Comparison of ENCODE assay signal across 22 mouse cellular contexts in genomic region chr10:43591477-43591876, GRCm38 (mm10). TPM values are rescaled to one million over a fixed set of nuclear protein-coding genes. Genes with fewer than 3 reads are reported as not detected.
A peak's percentile ranks its signal among the peaks of the same experiment; 100 is the strongest.
DNase-seq lines count a peak whose midpoint lies in the region; ATAC-seq and TF ChIP-seq lines count a peak whose summit lies in the region.
"Had no signal": no experiment of that assay in that cellular context is flagged by ENCODE, and none has a peak within 500 bp of the region (broad histone marks: within the 10 kb centered on the region; RNA-seq: fewer than 3 reads in every experiment).

No protein-coding gene starts in this region.

- TF ChIP-seq CTCF in lung, adult 2 months (IDR thresholded peaks at IDR 0.05; ENCODE audit: insufficient read depth, low read length) = no peak

- H3K9me3 ChIP-seq in liver, embryonic 16.5 days (replicated peaks; ENCODE audit: control insufficient read depth, low read length) = no peaks in the 10 kb centered on the region
- no peaks in the 10 kb centered on the region for H3K9me3 ChIP-seq in hindbrain, embryonic 16.5 days (ENCODE audit: control insufficient read depth, low read length)
- H3K9me3 ChIP-seq: heart, embryonic 10.5 days; hindbrain, embryonic 13.5 days had no signal

- 0 out of 2 replicates have a peak overlapping the region, but pooled peaks have one; percentile 10 for H3K4me2 ChIP-seq in liver, embryonic 16.5 days (ENCODE audit: low read depth, low read length)
- no peak overlapping the region for H3K4me2 ChIP-seq in hindbrain, embryonic 16.5 days (ENCODE audit: low read length)
- H3K4me2 ChIP-seq: embryonic facial prominence, embryonic 13.5 days; hindbrain, embryonic 13.5 days had no signal

- H3K27ac ChIP-seq in liver, embryonic 16.5 days (ENCODE audit: low read length) = peak overlapping the region; percentile 58
- no peak overlapping the region for H3K27ac ChIP-seq in hindbrain, embryonic 16.5 days (ENCODE audit: low read depth, low read length)
- H3K27ac ChIP-seq: embryonic facial prominence, embryonic 13.5 days; heart, embryonic 10.5 days; hindbrain, embryonic 13.5 days had no signal

- WGBS in lung, adult 2 months = 43% methylated on average over 10 of the region's 10 CpGs
- 37% methylated on average over 10 of the region's 10 CpGs for WGBS in liver, embryonic 16.5 days (ENCODE audit: insufficient replicate concordance)
- WGBS in hindbrain, embryonic 16.5 days = 95% methylated on average over 10 of the region's 10 CpGs

- H3K9ac ChIP-seq in liver, embryonic 16.5 days (ENCODE audit: low read depth, low read length) = no peak overlapping the region
- H3K9ac ChIP-seq in hindbrain, embryonic 16.5 days (ENCODE audit: low read depth, low read length) = no peak overlapping the region
- H3K9ac ChIP-seq: embryonic facial prominence, embryonic 13.5 days; hindbrain, embryonic 13.5 days had no signal

- no peaks in the 10 kb centered on the region for H3K4me1 ChIP-seq in lung, adult 2 months (ENCODE audit: control insufficient read depth, insufficient read depth, low read length)
- H3K4me1 ChIP-seq in liver, embryonic 16.5 days (ENCODE audit: control insufficient read depth, low read depth, low read length) = peaks cover 62% of the 10 kb centered on the region
- H3K4me1 ChIP-seq in hindbrain, embryonic 16.5 days (ENCODE audit: control insufficient read depth, insufficient read depth, low read depth, low read length) = no peaks in the 10 kb centered on the region

- no peaks in the 10 kb centered on the region for H3K27me3 ChIP-seq in liver, embryonic 16.5 days (ENCODE audit: control insufficient read depth, insufficient read depth, low read depth, low read length)
- no peaks in the 10 kb centered on the region for H3K27me3 ChIP-seq in hindbrain, embryonic 16.5 days (replicated peaks; ENCODE audit: control insufficient read depth, insufficient read depth, low read length)
- H3K27me3 ChIP-seq: CH12.LX; embryonic facial prominence, embryonic 13.5 days; hindbrain, embryonic 13.5 days; Patski had no signal

- ATAC-seq in granulocyte monocyte progenitor cell, adult 5-6 weeks (replicated peaks; ENCODE audit: poor library complexity, severe bottlenecking) = peak; percentile 73
- no peak for ATAC-seq in liver, embryonic 16.5 days (ENCODE audit: low read depth)
- ATAC-seq in monocyte, adult 5-6 weeks (replicated peaks; ENCODE audit: insufficient number of reproducible peaks, low FRiP score, low TSS enrichment, poor library complexity, severe bottlenecking) = 0 out of 2 replicates have a peak, but pooled peaks have one; percentile 19
- no peak for ATAC-seq in hindbrain, embryonic 16.5 days
- ATAC-seq: activated CD4-positive, CD25-positive, alpha-beta regulatory T cell, adult 4 months; forebrain, embryonic 14.5 days; Patski had no signal

- peak; percentile 6 for DNase-seq in lung, postnatal 14 days
- DNase-seq in lung, adult 2 months = no peak
- DNase-seq in thymus, postnatal 4 days = no peak
- DNase-seq in frontal cortex, adult 2 months (ENCODE audit: extremely low spot score in 1 of 2, low spot score in 1 of 2) = no peak
- DNase-seq: adrenal gland, postnatal 14 days; cerebellum, adult 2 months; cerebellum, postnatal 14 days; gastrocnemius, postnatal 36 days; heart, adult 18-20 months; heart, postnatal 10 days; heart, postnatal 4 days had no signal

- no peak overlapping the region for H3K4me3 ChIP-seq in lung, adult 2 months (replicated peaks; ENCODE audit: extremely low read depth, low read depth, low read length)
- H3K4me3 ChIP-seq in liver, embryonic 16.5 days (ENCODE audit: low read depth, low read length) = no peak overlapping the region
- H3K4me3 ChIP-seq in hindbrain, embryonic 16.5 days (ENCODE audit: low read length) = no peak overlapping the region
- H3K4me3 ChIP-seq: embryonic facial prominence, embryonic 13.5 days; heart, embryonic 10.5 days; hindbrain, embryonic 13.5 days had no signal

- no peaks in the 10 kb centered on the region for H3K36me3 ChIP-seq in liver, embryonic 16.5 days (ENCODE audit: control insufficient read depth, insufficient read depth)
- no peaks in the 10 kb centered on the region for H3K36me3 ChIP-seq in hindbrain, embryonic 16.5 days (ENCODE audit: control insufficient read depth, insufficient read depth, low read length)
- H3K36me3 ChIP-seq: embryonic facial prominence, embryonic 13.5 days; heart, embryonic 10.5 days had no signal

- no peak for TF ChIP-seq POLR2A in lung, adult 2 months (IDR thresholded peaks at IDR 0.05; ENCODE audit: borderline replicate concordance, extremely low read depth, low read depth, low read length)

RNA-seq across cellular contexts. Expression of gene Cd24a, which starts 13.4 kb away (rescaled TPM):
- polyA plus RNA-seq in lung, adult 2 months (2012; rRNA removed) = 212 and 239 TPM in 2 replicates
- total RNA-seq in granulocyte monocyte progenitor cell, adult 5-6 weeks (2014; fragmentation: Nextera tagmentation) = 279 and 288 TPM in 2 replicates
- total RNA-seq in granulocyte monocyte progenitor cell, adult 5-6 weeks (2017) = 385 and 423 TPM in 2 replicates
- polyA plus RNA-seq in liver, embryonic 16.5 days (2015; fragmentation: Nextera tagmentation; extraction: Ambion mirVana) = 927 and 938 TPM in 2 replicates
- 46.3 to 319 TPM (median 299 TPM) in 3 replicates for total RNA-seq in monocyte, adult 5-6 weeks (2017)
- 42.8 and 43.2 TPM in 2 replicates for polyA plus RNA-seq in frontal cortex, adult 2 months (2012; rRNA removed)
- polyA plus RNA-seq in hindbrain, embryonic 16.5 days (2015; fragmentation: Nextera tagmentation; extraction: Ambion mirVana) = 546 and 598 TPM in 2 replicates

RNA-seq across cellular contexts. Expression of gene 1700021F05Rik, which starts 50.7 kb away (rescaled TPM):
- polyA plus RNA-seq in lung, adult 2 months (2012; rRNA removed) = 3.1 and 7.1 TPM in 2 replicates
- total RNA-seq in granulocyte monocyte progenitor cell, adult 5-6 weeks (2014; fragmentation: Nextera tagmentation) = 25.9 and 52.7 TPM in 2 replicates
- total RNA-seq in granulocyte monocyte progenitor cell, adult 5-6 weeks (2017) = 52.1 and 76.1 TPM in 2 replicates
- 21.6 and 26.4 TPM in 2 replicates for polyA plus RNA-seq in liver, embryonic 16.5 days (2015; fragmentation: Nextera tagmentation; extraction: Ambion mirVana)
- total RNA-seq in monocyte, adult 5-6 weeks (2017) = 40.7 to 52.8 TPM (median 51.9 TPM) in 3 replicates
- 40.7 and 46.0 TPM in 2 replicates for polyA plus RNA-seq in frontal cortex, adult 2 months (2012; rRNA removed)
- polyA plus RNA-seq in hindbrain, embryonic 16.5 days (2015; fragmentation: Nextera tagmentation; extraction: Ambion mirVana) = 64.8 and 74.9 TPM in 2 replicates

Comparison
In these comparisons a context has a peak if more than half of its experiments do, and no peak if none do; other contexts are left out.
1. ATAC-seq: peak in granulocyte monocyte progenitor cell, adult 5-6 weeks (single experiment) and monocyte, adult 5-6 weeks (single experiment); none in liver, embryonic 16.5 days (single experiment) and hindbrain, embryonic 16.5 days (single experiment).